Mouse (Mus musculus) lung, postnatal 0 days (tissue): ENCODE results near the gene Eef1akmt2. TPM values are rescaled to one million over a fixed set of nuclear protein-coding genes. Genes with fewer than 3 reads are reported as not detected.

Experiments used
- ATAC-seq: fragments of 200-750 bp; cut with Nextera tagmentation; 2 replicates; pipeline ENCODE4 v1.8.0; 2017; ENCODE audit warnings: moderate library complexity
- DNase-seq: peaks from one replicate; pipeline ENCODE4 v3.0.0-alpha.2; 2016; ENCODE audit warnings: low spot score
- H3K27ac ChIP-seq: fragments of 300-500 bp; sonication (generic); 2 replicates; pipeline ENCODE4 v1.5.1; 2014; ENCODE audit warnings: antibody characterized with exemption, mild to moderate bottlenecking, low read length, mixed read lengths
- H3K27me3 ChIP-seq: fragments of 300-500 bp; sonication (generic); replicated peaks from 2 replicates; pipeline ENCODE4 v1.6.1; 2014; ENCODE audit warnings: low read length, mixed read lengths; ENCODE audit not compliant: insufficient read depth
- H3K36me3 ChIP-seq: fragments of 300-500 bp; sonication (generic); 2 replicates; pipeline ENCODE4 v1.6.1; 2014; ENCODE audit warnings: low read length, mixed read lengths; ENCODE audit not compliant: insufficient read depth
- H3K4me1 ChIP-seq: fragments of 300-500 bp; sonication (generic); 2 replicates; pipeline ENCODE4 v1.6.1; 2014; ENCODE audit warnings: antibody characterized with exemption, low read depth, low read length, mixed read lengths; ENCODE audit not compliant: insufficient read depth
- H3K4me2 ChIP-seq: fragments of 300-500 bp; sonication (generic); replicated peaks from 2 replicates; pipeline ENCODE4 v1.6.1; 2014; ENCODE audit warnings: low read depth, mild to moderate bottlenecking, low read length, moderate library complexity, mixed read lengths
- H3K4me3 ChIP-seq: fragments of 300-500 bp; sonication (generic); 2 replicates; pipeline ENCODE4 v1.5.1; 2014; ENCODE audit warnings: low read depth, low read length
- H3K9ac ChIP-seq: fragments of 300-500 bp; sonication (generic); replicated peaks from 2 replicates; pipeline ENCODE4 v1.6.1; 2014; ENCODE audit warnings: low read depth, mild to moderate bottlenecking
- H3K9me3 ChIP-seq: fragments of 300-500 bp; sonication (generic); 2 replicates; pipeline ENCODE4 v1.6.1; 2016; ENCODE audit warnings: low read length, mixed read lengths
- CTCF ChIP-seq: IDR thresholded peaks from 2 replicates; pipeline ENCODE4 v1.5.1; 2016; ENCODE audit warnings: antibody characterized with exemption, mild to moderate bottlenecking
- EP300 ChIP-seq: IDR thresholded peaks from 2 replicates; pipeline ENCODE4 v1.6.1; 2016; ENCODE audit warnings: antibody characterized with exemption, mild to moderate bottlenecking, control low read depth
- WGBS: fragments of 180-500 bp; shearing (Covaris S2); extraction: QIAGEN DNeasy Blood & Tissue Kit; methylation state at CpG from one replicate; pipeline ENCODE4 v1.1.7; 2014; 5-methylcytosine and 5-hydroxymethylcytosine counted together
- polyA plus RNA-seq: library from polyadenylated mRNA; unstranded; fragments of >200 nt; fragmentation: Nextera tagmentation; extraction: Ambion mirVana; gene quantifications from 2 replicates; pipeline ENCODE4 v1.2.1, GENCODE M21; 2015

Eef1akmt2 gene
- polyA plus RNA-seq, 1 experiment from 2014 or later, result 34.5 TPM

GRCm38 (mm10) chr7:132781130-132781814 is 71.2 kb downstream of the Eef1akmt2 start:
- Histone ChIP-seq H3K9me3 (no peaks in the 10 kb centered on the region), H3K27me3 (no peaks in the 10 kb centered on the region), H3K4me1 (peaks cover 18% of the 10 kb centered on the region), H3K4me2 (no peak overlapping the region), H3K4me3 (no peak overlapping the region), H3K27ac (peak overlapping the region; percentile 47; the same call in 1 of the 2 replicates), H3K9ac (no peak overlapping the region), H3K36me3 (no peaks in the 10 kb centered on the region)
- WGBS, result 26% methylated on average over 7 of the region's 7 CpGs
- ATAC-seq (peak; percentile 17), DNase-seq (no peak)
- TF ChIP-seq EP300 (no peak), CTCF (0 out of 2 replicates have a peak, but pooled peaks have one; percentile 20)

- peak; percentile 34 for DNase-seq
- H3K36me3 ChIP-seq, result no peaks in the 10 kb centered on the region
- H3K27ac ChIP-seq, result peak overlapping the region; percentile 26; the same call in 1 of the 2 replicates
- no peak overlapping the region for H3K4me3 ChIP-seq
- ATAC-seq, result peak; percentile 55
- H3K27me3 ChIP-seq, result no peaks in the 10 kb centered on the region
- H3K4me1 ChIP-seq, result peaks cover 18% of the 10 kb centered on the region
- TF ChIP-seq CTCF (peak; percentile 52), EP300 (no peak)
- no peaks in the 10 kb centered on the region for H3K9me3 ChIP-seq
- WGBS, result 25% methylated on average over 4 of the region's 4 CpGs
- H3K9ac ChIP-seq, result no peak overlapping the region
- no peak overlapping the region for H3K4me2 ChIP-seq
Observed at GRCm38 (mm10) chr7:132780611-132781010, 71.9 kb downstream of the Eef1akmt2 start.

GRCm38 (mm10) chr7:132778630-132779029 is 73.8 kb downstream of the Eef1akmt2 start:
- no peaks in the 10 kb centered on the region for H3K36me3 ChIP-seq
- H3K4me1 ChIP-seq, result peaks cover 18% of the 10 kb centered on the region
- no peak overlapping the region for H3K4me3 ChIP-seq
- ATAC-seq (no peak), DNase-seq (no peak)
- no peak overlapping the region for H3K4me2 ChIP-seq
- no peak overlapping the region for H3K9ac ChIP-seq
- no peaks in the 10 kb centered on the region for H3K9me3 ChIP-seq
- no peak overlapping the region for H3K27ac ChIP-seq
- TF ChIP-seq EP300, result no peak
- no peak for TF ChIP-seq CTCF
- no peaks in the 10 kb centered on the region for H3K27me3 ChIP-seq
- WGBS, result 66% methylated on average over 13 of the region's 13 CpGs

- no peak for DNase-seq
- H3K4me3 ChIP-seq, result no peak overlapping the region
- no peak overlapping the region for H3K27ac ChIP-seq
- WGBS, result 94% methylated on average over 1 of the region's 1 CpGs
- no peak for TF ChIP-seq EP300
- no peak for TF ChIP-seq CTCF
- no peaks in the 10 kb centered on the region for H3K9me3 ChIP-seq
- H3K27me3 ChIP-seq, result no peaks in the 10 kb centered on the region
- no peak overlapping the region for H3K4me2 ChIP-seq
- no peak overlapping the region for H3K9ac ChIP-seq
- H3K36me3 ChIP-seq, result no peaks in the 10 kb centered on the region
- ATAC-seq, result no peak
- peaks cover 18% of the 10 kb centered on the region for H3K4me1 ChIP-seq
Observed at GRCm38 (mm10) chr7:132777728-132778453, 74.6 kb downstream of the Eef1akmt2 start.

Other genes starting within 250 kb of the Eef1akmt2 start
- gene Lhpp, start 242.0 kb downstream of the Eef1akmt2 start, polyA plus RNA-seq, result 5.9 and 7.6 TPM in 2 replicates
- gene Fam53b, start 38.8 kb downstream of the Eef1akmt2 start, polyA plus RNA-seq, result 27.2 and 31.2 TPM in 2 replicates
- gene Abraxas2, start 6.6 kb upstream of the Eef1akmt2 start, polyA plus RNA-seq, result 26.7 and 27.1 TPM in 2 replicates
- gene Zranb1, start 78.5 kb upstream of the Eef1akmt2 start, polyA plus RNA-seq, result 13.5 and 13.8 TPM in 2 replicates